Mouse (Mus musculus) limb, embryonic 13.5 days (tissue): ENCODE data around the gene Yipf2. TPM values are rescaled to one million over a fixed set of nuclear protein-coding genes. Genes with fewer than 3 reads are reported as not detected.
A peak's percentile ranks its signal among the peaks of the same experiment; 100 is the strongest.

Experiments used
- ATAC-seq: fragments of 200-750 bp; cut with Nextera tagmentation; 2 replicates; pipeline ENCODE4 v1.8.0; 2017; ENCODE audit warnings: low read depth, moderate number of reproducible peaks, moderate TSS enrichment; ENCODE audit not compliant: low FRiP score
- H3K27ac ChIP-seq: fragments of 300-500 bp; sonication (generic); 2 replicates; pipeline ENCODE4 v1.5.1; 2015; ENCODE audit warnings: inconsistent platforms, mild to moderate bottlenecking, moderate library complexity
- H3K27me3 ChIP-seq: fragments of 300-500 bp; sonication (generic); 2 replicates; pipeline ENCODE4 v1.6.1; 2015; ENCODE audit warnings: mild to moderate bottlenecking, inconsistent platforms
- H3K36me3 ChIP-seq: fragments of 300-500 bp; sonication (generic); 2 replicates; pipeline ENCODE4 v1.6.1; 2015; ENCODE audit warnings: inconsistent platforms, mild to moderate bottlenecking, moderate library complexity
- H3K4me1 ChIP-seq: fragments of 300-500 bp; sonication (generic); 2 replicates; pipeline ENCODE4 v1.6.1; 2015; ENCODE audit warnings: inconsistent platforms
- H3K4me2 ChIP-seq: fragments of 300-500 bp; sonication (generic); replicated peaks from 2 replicates; pipeline ENCODE4 v1.6.1; 2015; ENCODE audit warnings: inconsistent platforms, mild to moderate bottlenecking, moderate library complexity
- H3K4me3 ChIP-seq: fragments of 300-500 bp; sonication (generic); 2 replicates; pipeline ENCODE4 v1.5.1; 2015; ENCODE audit warnings: moderate library complexity, mild to moderate bottlenecking, inconsistent platforms
- H3K9ac ChIP-seq: fragments of 300-500 bp; sonication (generic); 2 replicates; pipeline ENCODE4 v1.6.1; 2015; ENCODE audit warnings: mild to moderate bottlenecking, inconsistent platforms
- H3K9me3 ChIP-seq: fragments of 300-500 bp; sonication (generic); 2 replicates; pipeline ENCODE4 v1.6.1; 2016; ENCODE audit warnings: inconsistent platforms
- WGBS: fragments of 180-500 bp; shearing (Covaris S2); methylation state at CpG from one replicate; pipeline ENCODE4 v1.1.7; 2015; 5-methylcytosine and 5-hydroxymethylcytosine counted together
- polyA plus RNA-seq: library from polyadenylated mRNA; unstranded; fragments of >200 nt; fragmentation: Nextera tagmentation; extraction: Ambion mirVana; gene quantifications from 2 replicates; pipeline ENCODE4 v1.2.1, GENCODE M21; 2015

Gene Yipf2
- polyA plus RNA-seq, 1 experiment from 2014 or later: 23.9 TPM

DNA sequence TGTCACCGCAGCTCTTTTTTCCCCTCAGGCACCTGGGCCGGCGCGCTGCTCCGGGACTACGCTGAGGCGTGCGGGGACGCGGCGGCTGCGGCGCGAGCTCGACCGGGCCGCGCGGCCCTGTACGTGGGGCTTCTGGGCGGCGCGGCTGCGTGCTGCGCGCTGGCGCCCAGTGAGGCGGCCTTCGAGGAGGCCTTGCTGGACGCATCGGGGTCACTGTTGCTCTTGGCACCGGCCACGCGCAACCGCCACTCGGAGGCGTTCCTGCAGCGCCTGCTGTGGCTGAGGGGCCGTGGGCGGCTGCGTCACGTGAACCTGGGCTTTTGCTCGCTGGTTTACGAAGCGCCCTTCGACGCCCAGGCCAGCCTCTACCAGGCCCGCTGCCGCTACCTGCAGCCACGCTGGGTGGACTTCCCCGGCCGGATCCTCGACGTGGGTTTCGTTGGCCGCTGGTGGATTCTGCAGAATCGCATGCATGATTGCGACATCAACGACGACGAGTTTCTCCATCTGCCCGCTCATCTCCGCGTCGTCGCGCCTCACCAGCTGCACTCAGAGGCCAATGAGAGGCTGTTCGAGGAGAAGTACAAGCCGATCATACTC is 594 bp upstream of the Yipf2 start:
- H3K9ac ChIP-seq: peak overlapping the region; percentile 94
- peak overlapping the region; percentile 76 for H3K27ac ChIP-seq
- peak; percentile 48; the same call in 1 of the 2 replicates for ATAC-seq
- 2% methylated on average over 53 of the region's 69 CpGs for WGBS
- H3K4me2 ChIP-seq: peak overlapping the region; percentile 96
- peak overlapping the region; percentile 89 for H3K4me3 ChIP-seq
- no peaks in the 10 kb centered on the region for H3K9me3 ChIP-seq
- peaks cover 55% of the 10 kb centered on the region for H3K36me3 ChIP-seq
- no peaks in the 10 kb centered on the region for H3K27me3 ChIP-seq
- H3K4me1 ChIP-seq: peaks cover 29% of the 10 kb centered on the region

DNA sequence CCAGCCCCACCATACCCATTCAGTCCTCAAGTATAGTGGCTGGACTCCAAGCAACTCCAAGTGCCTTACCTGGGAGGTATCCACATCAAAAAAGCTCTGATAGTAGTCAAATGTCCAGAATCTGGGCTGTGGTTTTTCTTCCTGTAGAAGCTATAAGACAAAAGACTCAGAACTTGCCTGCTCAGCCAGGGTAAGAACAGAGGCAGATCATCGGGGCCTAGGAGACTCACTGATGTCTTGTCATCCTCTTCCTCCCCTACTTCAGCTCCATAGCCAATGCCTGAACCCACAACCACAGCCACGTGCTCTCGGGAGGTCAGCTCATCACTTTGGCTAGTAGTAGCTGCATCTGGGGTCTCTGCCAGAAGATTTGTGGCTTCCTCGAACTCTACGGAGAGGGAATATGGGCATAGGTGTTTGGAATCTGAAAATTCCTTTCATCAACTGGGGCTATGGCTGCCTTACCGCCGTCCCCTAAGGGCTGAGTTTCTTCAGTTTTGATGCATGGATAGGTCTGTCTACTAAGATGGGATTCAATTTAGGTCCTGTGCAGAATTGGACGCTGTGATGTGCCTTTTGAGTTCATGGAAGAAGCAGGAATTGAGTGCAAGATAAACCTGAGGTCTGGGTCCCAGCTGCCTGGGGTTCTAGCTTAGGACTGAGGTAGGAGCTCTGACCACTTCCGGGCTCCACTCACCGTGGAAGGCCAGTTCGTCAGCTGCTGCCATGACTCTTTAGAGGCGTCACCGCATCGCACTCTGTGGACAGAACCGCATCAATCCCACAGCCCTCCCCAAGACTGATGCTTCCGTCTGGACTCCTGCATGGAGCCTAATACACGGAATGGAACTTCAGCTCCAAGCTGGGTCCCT is 561 bp downstream of the Yipf2 start:
- peaks cover 66% of the 10 kb centered on the region for H3K36me3 ChIP-seq
- peaks cover 29% of the 10 kb centered on the region for H3K4me1 ChIP-seq

DNA sequence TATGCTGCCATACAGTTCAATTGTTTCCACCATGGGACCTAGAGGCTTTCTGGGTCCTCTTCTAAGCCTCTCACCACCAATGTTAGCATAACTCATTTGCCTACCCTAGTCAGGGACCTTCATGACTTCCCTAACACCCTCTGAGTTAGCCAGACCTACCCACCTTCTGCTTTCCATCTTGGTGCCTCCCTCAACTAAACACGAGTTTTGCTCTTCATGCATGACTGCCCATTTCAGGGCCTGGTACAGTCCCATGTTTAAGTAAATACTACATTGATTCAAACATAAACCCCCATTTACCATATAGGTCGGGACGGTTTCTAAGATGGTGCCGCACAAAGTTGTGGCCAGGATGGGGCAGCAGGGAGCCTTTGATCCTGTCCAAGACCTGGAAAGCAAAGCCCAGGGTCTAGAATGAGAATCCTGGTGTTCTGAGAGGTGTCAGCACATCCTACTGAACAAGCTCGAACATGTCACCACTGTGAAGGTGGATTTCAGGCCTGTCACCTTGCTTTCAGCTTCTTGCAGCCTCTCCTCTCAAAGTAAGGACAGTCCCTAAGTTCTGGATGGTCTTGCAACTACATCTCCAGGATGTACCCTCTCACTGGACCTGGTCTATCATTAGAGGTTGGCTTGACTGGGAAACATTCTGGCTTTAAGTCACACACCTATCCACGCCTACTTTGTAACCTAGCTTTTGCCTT is 1.3 kb downstream of the Yipf2 start:
- 0 out of 2 replicates have a peak overlapping the region, but pooled peaks have one; percentile 2 for H3K27ac ChIP-seq
- peaks cover 29% of the 10 kb centered on the region for H3K4me1 ChIP-seq
- H3K9me3 ChIP-seq: no peaks in the 10 kb centered on the region
- H3K9ac ChIP-seq: no peak overlapping the region
- no peak for ATAC-seq
- no peaks in the 10 kb centered on the region for H3K27me3 ChIP-seq
- peaks cover 66% of the 10 kb centered on the region for H3K36me3 ChIP-seq
- 83% methylated on average over 6 of the region's 6 CpGs for WGBS
- peak overlapping the region; percentile 96 for H3K4me2 ChIP-seq
- peak overlapping the region; percentile 89 for H3K4me3 ChIP-seq

More for the DNA sequence above, 561 bp downstream of the Yipf2 start:
- Histone ChIP-seq H3K27ac (peak overlapping the region; percentile 67), H3K9me3 (no peaks in the 10 kb centered on the region), H3K9ac (peak overlapping the region; percentile 70), H3K4me3 (peak overlapping the region; percentile 89), H3K27me3 (no peaks in the 10 kb centered on the region), H3K4me2 (peak overlapping the region; percentile 96)
- 20% methylated on average over 17 of the region's 17 CpGs for WGBS
- peak; percentile 66; the same call in 1 of the 2 replicates for ATAC-seq

DNA sequence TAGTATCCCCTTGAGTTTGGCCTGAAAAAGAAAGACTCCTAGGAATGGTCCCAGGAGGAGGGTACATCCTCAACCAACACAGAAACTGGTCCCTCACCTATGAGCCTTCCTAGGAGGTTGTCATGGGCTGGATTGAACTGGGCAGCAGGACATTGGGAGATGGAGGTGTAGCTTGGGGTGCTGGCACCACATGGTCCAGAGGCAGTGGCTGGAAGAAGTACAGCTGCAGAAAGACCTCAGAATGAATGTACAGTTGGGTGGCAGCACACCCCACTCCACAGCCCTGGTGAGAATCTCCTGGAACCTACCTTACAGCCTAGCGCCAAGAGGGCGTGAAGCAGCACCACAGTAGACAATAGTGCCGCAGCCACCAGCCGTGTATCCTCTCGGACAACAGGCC is 3.1 kb downstream of the Yipf2 start:
- no peak overlapping the region for H3K27ac ChIP-seq
- peaks cover 21% of the 10 kb centered on the region for H3K4me1 ChIP-seq
- no peak overlapping the region for H3K4me2 ChIP-seq
- no peak overlapping the region for H3K4me3 ChIP-seq
- 94% methylated on average over 5 of the region's 5 CpGs for WGBS
- H3K27me3 ChIP-seq: no peaks in the 10 kb centered on the region
- ATAC-seq: no peak
- H3K9ac ChIP-seq: no peak overlapping the region
- H3K9me3 ChIP-seq: no peaks in the 10 kb centered on the region
- peaks cover 66% of the 10 kb centered on the region for H3K36me3 ChIP-seq

DNA sequence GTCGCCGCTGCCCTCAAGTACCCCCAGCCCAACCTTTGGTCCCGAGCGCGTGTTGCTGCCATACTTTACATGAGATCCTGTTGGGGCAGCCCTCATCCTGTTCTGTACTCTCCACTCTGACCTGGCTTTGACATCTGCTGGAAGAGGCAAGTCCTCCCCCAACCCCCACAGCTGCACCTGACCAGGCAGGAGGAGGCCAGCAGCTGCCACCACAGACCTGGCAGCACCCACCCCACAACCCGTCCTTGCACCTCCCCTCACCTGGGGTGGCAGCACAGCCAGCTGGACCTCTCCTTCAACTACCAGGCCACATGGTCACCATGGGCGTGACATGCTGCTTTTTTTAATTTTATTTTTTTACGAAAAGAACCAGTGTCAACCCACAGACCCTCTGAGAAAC is 4.3 kb downstream of the Yipf2 start:
- WGBS: 90% methylated on average over 8 of the region's 8 CpGs

DNA sequence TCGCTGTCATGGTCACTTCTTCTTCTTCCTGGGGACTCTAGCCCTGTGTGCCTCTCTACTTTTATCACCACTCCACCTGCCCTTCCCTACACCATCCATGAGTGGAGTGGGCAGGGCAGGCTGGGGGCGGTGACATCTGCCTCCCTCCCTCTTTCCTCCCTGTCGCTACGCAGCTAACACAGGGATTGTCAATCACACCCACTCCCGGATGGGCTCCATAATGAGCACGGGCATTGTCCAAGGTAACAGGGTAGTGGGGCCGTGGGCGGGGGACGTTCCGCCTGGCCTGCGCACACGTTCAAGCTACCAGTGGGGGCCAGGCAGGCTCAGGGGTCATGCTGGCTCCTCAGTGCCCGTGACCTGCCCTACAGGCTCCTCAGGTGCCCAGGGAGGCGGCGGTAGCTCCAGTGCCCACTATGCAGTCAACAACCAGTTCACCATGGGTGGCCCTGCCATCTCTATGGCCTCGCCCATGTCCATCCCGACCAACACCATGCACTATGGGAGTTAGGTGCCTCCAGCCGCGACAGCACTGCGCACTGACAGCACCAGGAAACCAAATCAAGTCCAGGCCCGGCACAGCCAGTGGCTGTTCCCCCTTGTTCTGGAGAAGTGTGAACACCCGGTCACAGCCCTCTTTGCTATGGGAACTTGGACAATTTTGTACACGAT is 4.8 kb downstream of the Yipf2 start:
- H3K4me2 ChIP-seq: no peak overlapping the region
- no peak overlapping the region for H3K27ac ChIP-seq
- H3K4me1 ChIP-seq: peaks cover 7% of the 10 kb centered on the region
- H3K27me3 ChIP-seq: no peaks in the 10 kb centered on the region
- WGBS: 88% methylated on average over 23 of the region's 23 CpGs
- H3K9me3 ChIP-seq: no peaks in the 10 kb centered on the region
- no peak overlapping the region for H3K9ac ChIP-seq
- peaks cover 78% of the 10 kb centered on the region for H3K36me3 ChIP-seq
- no peak for ATAC-seq
- no peak overlapping the region for H3K4me3 ChIP-seq

More for the DNA sequence above, 4.3 kb downstream of the Yipf2 start:
- Histone ChIP-seq H3K27ac (no peak overlapping the region), H3K9ac (no peak overlapping the region), H3K27me3 (no peaks in the 10 kb centered on the region), H3K36me3 (peaks cover 72% of the 10 kb centered on the region), H3K4me2 (no peak overlapping the region), H3K4me1 (peaks cover 9% of the 10 kb centered on the region), H3K4me3 (no peak overlapping the region), H3K9me3 (no peaks in the 10 kb centered on the region)
- ATAC-seq: no peak

DNA sequence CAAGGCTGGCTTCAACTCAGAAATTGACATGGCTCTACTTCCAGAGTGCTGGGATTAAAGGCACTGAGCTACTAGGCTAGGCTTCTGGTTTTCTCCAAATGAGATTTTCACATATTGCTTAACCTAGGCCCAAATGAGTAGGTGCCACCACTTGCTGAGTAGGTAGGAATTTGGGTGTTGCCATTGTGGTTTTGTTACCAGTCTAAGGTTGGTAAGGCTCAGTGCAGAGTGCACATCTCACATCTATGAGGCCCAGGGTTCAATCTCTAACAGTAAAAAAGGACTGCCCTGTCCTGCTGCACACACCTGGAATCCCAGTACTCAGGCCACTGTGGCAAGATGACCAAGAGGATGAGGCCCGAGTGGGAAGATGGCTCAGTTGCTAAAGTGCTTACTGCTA is 7.2 kb downstream of the Yipf2 start:
- Histone ChIP-seq H3K4me3 (no peak overlapping the region), H3K27me3 (no peaks in the 10 kb centered on the region), H3K27ac (no peak overlapping the region), H3K4me1 (no peaks in the 10 kb centered on the region), H3K9ac (no peak overlapping the region), H3K4me2 (no peak overlapping the region), H3K9me3 (no peaks in the 10 kb centered on the region), H3K36me3 (peaks cover 99% of the 10 kb centered on the region)
- ATAC-seq: no peak
- 89% methylated on average over 1 of the region's 1 CpGs for WGBS

DNA sequence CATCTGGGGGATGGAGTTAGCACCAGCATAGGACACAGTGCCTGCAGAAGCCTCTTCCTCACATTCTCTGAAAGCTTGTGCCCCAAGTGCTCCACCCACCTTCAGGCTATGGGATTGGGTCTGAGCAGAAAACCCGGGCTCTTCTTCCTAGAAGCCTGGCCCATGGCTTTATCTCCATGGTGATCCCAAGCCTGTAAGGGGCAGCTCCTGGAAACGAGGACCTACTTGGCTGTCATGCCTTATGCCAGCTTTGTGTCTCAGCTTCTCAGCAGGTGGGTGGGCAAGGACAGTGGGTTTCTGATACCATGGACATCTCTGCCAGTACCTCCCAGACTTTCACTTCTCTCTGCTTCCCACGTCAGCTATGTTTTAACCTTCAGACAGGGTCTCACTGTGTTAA is 14.4 kb downstream of the Yipf2 start:
- no peaks in the 10 kb centered on the region for H3K27me3 ChIP-seq
- no peak overlapping the region for H3K4me2 ChIP-seq
- H3K9me3 ChIP-seq: no peaks in the 10 kb centered on the region
- 81% methylated on average over 3 of the region's 3 CpGs for WGBS
- no peak overlapping the region for H3K9ac ChIP-seq
- no peaks in the 10 kb centered on the region for H3K4me1 ChIP-seq
- no peak for ATAC-seq
- H3K27ac ChIP-seq: no peak overlapping the region
- no peak overlapping the region for H3K4me3 ChIP-seq
- peaks cover 96% of the 10 kb centered on the region for H3K36me3 ChIP-seq

DNA sequence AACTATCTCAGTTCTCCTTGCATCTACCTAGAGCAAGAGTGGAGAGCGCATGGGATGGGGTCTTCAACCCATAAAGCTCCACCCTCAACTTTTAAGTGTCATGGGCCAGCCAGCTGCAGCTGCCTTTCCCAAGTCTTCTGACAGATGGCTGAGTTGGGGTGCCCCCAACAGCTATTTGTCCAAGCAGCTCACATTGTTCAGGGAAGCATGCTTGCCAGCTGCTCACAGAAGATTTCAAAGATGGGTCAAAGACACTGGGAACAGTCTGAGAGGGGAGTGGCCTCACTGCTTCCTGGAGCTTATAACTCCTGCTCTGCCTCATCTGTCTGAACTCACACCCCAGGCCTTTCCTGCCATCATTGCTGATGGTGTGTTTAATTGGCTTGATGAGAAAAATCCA is 16.3 kb downstream of the Yipf2 start:
- ATAC-seq: no peak; the same call in 1 of the 2 replicates

DNA sequence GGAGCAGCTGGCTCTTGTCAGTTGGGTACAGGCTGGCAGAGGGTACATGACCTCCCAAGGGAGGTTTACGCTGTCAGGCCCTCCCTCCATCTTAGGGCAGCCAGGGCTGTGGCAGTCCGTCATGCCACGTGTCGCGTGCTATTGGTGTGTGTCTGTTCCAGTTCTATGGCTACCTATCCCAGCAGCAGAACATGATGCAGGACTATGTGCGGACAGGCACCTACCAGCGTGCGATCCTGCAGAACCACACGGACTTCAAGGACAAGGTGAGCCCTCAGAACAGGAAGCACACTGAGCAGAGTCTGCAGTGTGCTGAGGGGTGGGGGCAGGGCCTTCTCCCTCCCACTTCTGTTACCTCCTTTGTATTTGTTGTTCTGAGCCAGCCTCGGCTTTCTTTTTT is 17.4 kb downstream of the Yipf2 start:
- Histone ChIP-seq H3K27ac (no peak overlapping the region), H3K27me3 (no peaks in the 10 kb centered on the region), H3K4me1 (no peaks in the 10 kb centered on the region), H3K36me3 (peaks cover 96% of the 10 kb centered on the region), H3K4me3 (no peak overlapping the region), H3K9ac (no peak overlapping the region), H3K4me2 (no peak overlapping the region), H3K9me3 (no peaks in the 10 kb centered on the region)
- 90% methylated on average over 10 of the region's 10 CpGs for WGBS
- 0 out of 2 replicates have a peak, but pooled peaks have one; percentile 22 for ATAC-seq

More for the DNA sequence above, 16.3 kb downstream of the Yipf2 start:
- Histone ChIP-seq H3K27me3 (no peaks in the 10 kb centered on the region), H3K4me3 (no peak overlapping the region), H3K4me2 (no peak overlapping the region), H3K9ac (no peak overlapping the region), H3K9me3 (no peaks in the 10 kb centered on the region), H3K4me1 (no peaks in the 10 kb centered on the region), H3K36me3 (peaks cover 96% of the 10 kb centered on the region), H3K27ac (no peak overlapping the region)
- 92% methylated on average over 1 of the region's 1 CpGs for WGBS

DNA sequence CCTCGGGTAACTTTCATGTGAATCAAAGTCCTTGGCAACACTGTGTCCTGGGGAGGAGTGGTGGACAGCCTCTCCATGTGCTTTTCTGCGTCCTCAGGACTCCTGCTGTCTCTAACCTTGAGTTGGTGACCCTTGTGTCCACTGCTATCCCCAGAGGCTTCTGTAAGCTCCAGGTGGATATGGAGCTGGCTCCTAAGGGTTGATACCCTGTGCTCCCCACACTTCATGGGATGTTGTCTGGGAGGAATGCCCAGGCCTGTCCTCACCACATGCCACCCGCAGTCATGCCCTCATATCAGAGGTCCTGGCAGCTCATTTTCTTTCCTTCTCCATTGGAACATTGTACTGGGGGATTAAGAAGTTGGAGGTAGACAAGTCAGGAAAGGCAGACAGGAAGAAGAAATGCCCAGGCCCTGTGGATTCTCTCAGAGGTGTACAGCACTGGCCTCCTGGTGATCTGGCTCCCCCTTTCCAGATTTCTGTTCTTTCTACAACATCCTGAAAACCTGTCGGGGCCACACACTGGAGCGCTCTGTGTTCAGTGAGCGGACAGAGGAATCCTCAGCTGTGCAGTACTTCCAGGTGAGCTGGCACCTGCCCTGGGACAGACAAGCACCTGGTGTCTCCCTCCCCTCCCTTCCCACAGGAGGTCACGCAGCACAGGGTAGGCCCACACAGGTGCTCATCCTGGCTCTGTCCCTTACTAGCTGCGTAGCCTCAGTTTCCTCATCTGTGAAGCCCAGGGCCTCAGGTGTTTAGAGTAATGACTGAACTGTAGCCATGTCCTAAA is 18.4 kb downstream of the Yipf2 start:
- WGBS: 95% methylated on average over 8 of the region's 8 CpGs
- no peaks in the 10 kb centered on the region for H3K4me1 ChIP-seq
- H3K27me3 ChIP-seq: no peaks in the 10 kb centered on the region
- no peak overlapping the region for H3K4me2 ChIP-seq
- H3K27ac ChIP-seq: no peak overlapping the region
- no peaks in the 10 kb centered on the region for H3K9me3 ChIP-seq
- ATAC-seq: no peak
- H3K4me3 ChIP-seq: no peak overlapping the region
- H3K36me3 ChIP-seq: peaks cover 95% of the 10 kb centered on the region
- H3K9ac ChIP-seq: no peak overlapping the region
